Mouse (Mus musculus) heart, postnatal 10 days (tissue): ENCODE data around the gene Gtf3c6. TPM values are rescaled to one million over a fixed set of nuclear protein-coding genes. Genes with fewer than 3 reads are reported as not detected.

Source experiments
- DNase-seq, 2 experiments: peaks; one replicate each; pipeline ENCODE4 v3.0.0; 2021
- intact Hi-C: fragments of 180-260 bp; cut with DNase I; formaldehyde crosslinking; loops from one replicate; pipeline ENCODE4 v1.15.1; 2025
- total RNA-seq, 2 experiments: library from RNA; stranded (reverse); gene quantifications; 2 replicates each; pipeline ENCODE4 v1.2.3; 2021

Gene Gtf3c6
- 10 to 100 TPM; 30.4 to 31.5 TPM for total RNA-seq

- DNase-seq, result peak; percentile 96 to 98
- intact Hi-C loops, result loop anchor here (1.0 kb wide), 1 partner anchor 92 kb away; no protein-coding TSS in a partner anchor
Measured at GRCm38 (mm10) chr10:40257414-40258255, at the start of gene Gtf3c6. Gene Gtf3c6 (minus strand): TSS chr10:40258108.

- DNase-seq, result no peak
- intact Hi-C loops, result no loop called here
Measured at GRCm38 (mm10) chr10:40305989-40306388, 48.1 kb upstream of the Gtf3c6 start.

GRCm38 (mm10) chr10:40302140-40302985 is 44.5 kb upstream of the Gtf3c6 start, which contains the start of gene Amd1:
Gene Amd1 (minus strand): TSS chr10:40302186.
- intact Hi-C loops, result loop anchor here (1.0 kb wide), 1 partner anchor 47 kb away; no protein-coding TSS in a partner anchor
- peak; percentile 100 for DNase-seq

- peak; percentile 62 for DNase-seq
- intact Hi-C loops, result loop anchor here (1.0 kb wide), 2 partner anchors 42 to 48 kb away; no protein-coding TSS in a partner anchor
Measured at GRCm38 (mm10) chr10:40301181-40302075, 43.5 kb upstream of the Gtf3c6 start.

GRCm38 (mm10) chr10:40300648-40301171 is 42.8 kb upstream of the Gtf3c6 start:
- intact Hi-C loops, result loop anchor here (1.0 kb wide), 1 partner anchor 41 kb away; no protein-coding TSS in a partner anchor
- peak; percentile 91 for DNase-seq

GRCm38 (mm10) chr10:40292640-40293039 is 34.7 kb upstream of the Gtf3c6 start:
- no peak for DNase-seq
- intact Hi-C loops, result no loop called here

GRCm38 (mm10) chr10:40286767-40287166 is 28.9 kb upstream of the Gtf3c6 start:
- intact Hi-C loops, result no loop called here
- DNase-seq, result no peak

- DNase-seq, result no peak
- intact Hi-C loops, result no loop called here
Measured at GRCm38 (mm10) chr10:40285571-40285970, 27.7 kb upstream of the Gtf3c6 start.

- DNase-seq, result no peak
- intact Hi-C loops, result no loop called here
Measured at GRCm38 (mm10) chr10:40284997-40285396, 27.1 kb upstream of the Gtf3c6 start.

- DNase-seq, result no peak
- intact Hi-C loops, result no loop called here
Measured at GRCm38 (mm10) chr10:40284179-40284831, 26.4 kb upstream of the Gtf3c6 start.

- no peak for DNase-seq
- intact Hi-C loops, result no loop called here
Measured at GRCm38 (mm10) chr10:40283636-40284035, 25.7 kb upstream of the Gtf3c6 start.

- DNase-seq, result no peak
- intact Hi-C loops, result no loop called here
Measured at GRCm38 (mm10) chr10:40281565-40281964, 23.7 kb upstream of the Gtf3c6 start.

- no peak for DNase-seq
Measured at GRCm38 (mm10) chr10:40278317-40278716, 20.4 kb upstream of the Gtf3c6 start.

GRCm38 (mm10) chr10:40275991-40276390 is 18.1 kb upstream of the Gtf3c6 start:
- intact Hi-C loops, result no loop called here

More at GRCm38 (mm10) chr10:40278317-40278716, 20.4 kb upstream of the Gtf3c6 start:
- intact Hi-C loops, result no loop called here

GRCm38 (mm10) chr10:40273938-40274337 is 16.0 kb upstream of the Gtf3c6 start:
- intact Hi-C loops, result no loop called here
- no peak for DNase-seq

More at GRCm38 (mm10) chr10:40275991-40276390, 18.1 kb upstream of the Gtf3c6 start:
- DNase-seq, result no peak

GRCm38 (mm10) chr10:40271216-40271615 is 13.3 kb upstream of the Gtf3c6 start:
- DNase-seq, result no peak
- intact Hi-C loops, result no loop called here

GRCm38 (mm10) chr10:40264920-40265319 is 7.0 kb upstream of the Gtf3c6 start:
- intact Hi-C loops, result loop anchor here (5.0 to 10.0 kb wide), 2 partner anchors 162 to 350 kb away; no protein-coding TSS in a partner anchor
- DNase-seq, result no peak

GRCm38 (mm10) chr10:40263691-40264090 is 5.8 kb upstream of the Gtf3c6 start:
- intact Hi-C loops, result loop anchor here (5.0 to 10.0 kb wide), 2 partner anchors 164 to 351 kb away; no protein-coding TSS in a partner anchor
- peak in 1 of 2 experiments; percentile 21 for DNase-seq

GRCm38 (mm10) chr10:40262200-40262599 is 4.3 kb upstream of the Gtf3c6 start:
- DNase-seq, result no peak
- intact Hi-C loops, result loop anchor here (5.0 to 10.0 kb wide), 2 partner anchors 165 to 353 kb away; no protein-coding TSS in a partner anchor
